Mouse (Mus musculus) left cerebral cortex, postnatal 4 days (tissue): ENCODE results near the gene Elmsan1. TPM values are rescaled to one million over a fixed set of nuclear protein-coding genes. Genes with fewer than 3 reads are reported as not detected.

ENCODE experiments used
- DNase-seq: peaks from one replicate; pipeline ENCODE4 v3.0.0-alpha.2; 2022
- intact Hi-C: fragments of 180-260 bp; cut with DNase I; formaldehyde crosslinking; loops from one replicate; pipeline ENCODE4 v1.15.1; 2025
- total RNA-seq, 2 experiments: library from RNA; stranded (reverse); gene quantifications; 2 replicates each; pipeline ENCODE4 v1.2.3; 2021

Gene Elmsan1
- total RNA-seq, 2 experiments from 2014 or later: 12.9 to 14.9 TPM

DNA sequence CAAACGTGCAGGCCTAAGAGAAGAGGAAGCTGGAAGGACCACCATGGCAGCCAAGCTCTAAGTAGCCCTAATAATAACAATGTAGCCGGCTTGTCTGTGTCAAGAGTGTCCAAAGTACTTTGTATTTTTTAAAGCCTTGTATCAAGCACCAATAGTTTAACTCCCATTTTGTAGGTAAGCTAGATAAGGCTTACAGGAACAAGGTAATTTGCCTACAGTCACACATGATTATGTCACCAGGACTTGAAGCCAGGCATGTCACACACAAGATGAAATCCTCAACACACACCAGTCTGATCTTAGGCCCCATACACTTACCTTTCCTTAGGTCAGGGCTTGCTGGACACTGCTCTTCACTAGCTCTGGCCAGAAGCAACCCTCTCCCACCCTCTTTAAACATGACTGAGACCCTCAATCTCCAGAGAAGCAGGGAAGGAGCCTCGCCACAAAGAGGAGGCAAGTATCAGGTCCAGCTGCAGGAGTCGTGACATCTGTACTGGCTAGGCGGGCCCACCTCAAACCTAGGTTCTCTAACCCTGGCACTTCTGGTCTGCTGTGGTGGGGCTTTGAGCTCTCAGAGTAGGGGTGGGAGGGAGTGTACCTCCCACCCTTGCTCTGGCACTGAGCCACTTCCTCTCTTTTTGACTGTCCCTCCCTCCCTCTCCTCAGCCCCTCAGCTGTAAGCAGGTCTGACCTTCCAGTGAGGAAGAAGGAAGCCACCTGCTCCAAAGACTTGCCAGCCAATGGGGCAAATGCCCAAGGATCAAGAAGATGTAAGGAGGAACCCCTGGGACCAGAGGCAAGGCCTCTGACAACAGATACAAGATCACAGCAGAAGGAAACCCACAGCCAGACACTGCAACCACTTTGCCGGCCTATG lies 41.6 kb downstream of the Elmsan1 start:
- DNase-seq: peak; percentile 46
- intact Hi-C loops: no loop called here

DNA sequence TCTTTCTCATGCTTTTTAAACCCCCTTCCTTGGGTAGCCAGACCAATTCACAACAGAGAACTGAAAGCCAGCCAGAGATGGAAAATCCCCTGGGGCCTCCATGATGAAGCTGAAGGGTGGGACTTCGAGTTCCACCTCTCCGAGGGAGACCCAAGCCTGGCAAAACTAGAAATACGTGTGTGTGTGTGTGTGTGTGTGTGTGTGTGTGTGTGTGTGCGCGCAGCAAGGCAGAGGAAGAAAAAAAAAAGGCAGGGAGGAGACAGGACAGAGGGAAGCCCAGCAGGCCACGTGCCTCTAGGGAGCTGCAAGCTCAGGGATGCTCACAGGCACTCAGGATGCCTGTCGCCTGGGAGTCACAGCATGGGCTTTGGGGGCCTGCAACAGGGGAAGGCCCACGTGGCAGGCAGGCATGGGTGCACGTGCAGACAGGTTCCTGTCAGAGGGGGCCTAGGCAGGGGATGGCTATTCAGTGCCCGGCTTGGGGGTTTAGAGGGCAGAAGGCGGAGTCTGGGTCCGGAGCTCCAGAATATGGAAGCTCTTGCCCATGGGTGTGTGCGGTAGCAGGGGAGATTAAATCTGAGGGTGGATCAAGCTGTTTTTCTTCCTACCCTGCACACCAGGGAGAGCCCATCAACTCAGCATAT lies 42.4 kb downstream of the Elmsan1 start:
- DNase-seq: no peak
- intact Hi-C loops: no loop called here

DNA sequence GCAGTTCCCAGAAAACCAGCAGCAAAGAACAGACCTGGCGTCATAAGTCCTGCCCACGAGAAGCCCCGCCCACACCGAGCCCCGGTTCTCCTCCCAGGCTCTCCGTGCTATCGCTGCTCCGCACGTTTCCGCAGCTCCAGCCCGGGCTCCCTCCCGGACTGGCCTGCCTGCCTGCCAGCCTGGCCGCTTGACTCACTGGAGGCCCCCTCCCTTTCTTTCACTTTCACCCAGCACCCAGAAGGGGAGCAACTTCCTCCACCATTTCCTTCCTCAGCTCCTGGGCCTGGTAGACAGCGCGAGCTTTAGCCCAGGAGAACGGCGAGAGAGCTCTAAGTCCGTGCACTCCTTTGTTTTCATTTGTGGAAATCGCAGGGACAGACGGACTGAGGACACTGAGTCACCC lies 43.0 kb downstream of the Elmsan1 start:
- DNase-seq: peak; percentile 69
- intact Hi-C loops: no loop called here

DNA sequence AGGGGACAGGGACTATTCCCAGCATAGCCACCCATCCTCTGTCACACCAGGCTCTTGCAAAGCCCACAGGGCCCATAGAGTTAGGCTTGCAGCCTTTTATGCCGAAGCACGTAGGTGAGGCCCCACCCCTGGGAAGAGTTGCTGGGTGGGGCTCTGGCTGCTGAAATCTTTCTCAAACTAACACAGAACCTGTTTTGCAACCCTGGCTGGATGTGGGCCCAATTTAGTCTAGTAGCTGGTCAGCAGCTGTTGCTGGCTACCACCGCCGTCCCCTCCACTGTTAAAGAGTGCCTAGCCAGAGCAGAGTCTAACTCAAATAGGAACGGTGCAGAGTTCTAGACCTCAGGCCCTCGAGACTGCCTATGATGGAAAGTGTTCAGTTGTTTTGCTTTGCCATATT lies 43.8 kb downstream of the Elmsan1 start:
- intact Hi-C loops: no loop called here
- no peak for DNase-seq

DNA sequence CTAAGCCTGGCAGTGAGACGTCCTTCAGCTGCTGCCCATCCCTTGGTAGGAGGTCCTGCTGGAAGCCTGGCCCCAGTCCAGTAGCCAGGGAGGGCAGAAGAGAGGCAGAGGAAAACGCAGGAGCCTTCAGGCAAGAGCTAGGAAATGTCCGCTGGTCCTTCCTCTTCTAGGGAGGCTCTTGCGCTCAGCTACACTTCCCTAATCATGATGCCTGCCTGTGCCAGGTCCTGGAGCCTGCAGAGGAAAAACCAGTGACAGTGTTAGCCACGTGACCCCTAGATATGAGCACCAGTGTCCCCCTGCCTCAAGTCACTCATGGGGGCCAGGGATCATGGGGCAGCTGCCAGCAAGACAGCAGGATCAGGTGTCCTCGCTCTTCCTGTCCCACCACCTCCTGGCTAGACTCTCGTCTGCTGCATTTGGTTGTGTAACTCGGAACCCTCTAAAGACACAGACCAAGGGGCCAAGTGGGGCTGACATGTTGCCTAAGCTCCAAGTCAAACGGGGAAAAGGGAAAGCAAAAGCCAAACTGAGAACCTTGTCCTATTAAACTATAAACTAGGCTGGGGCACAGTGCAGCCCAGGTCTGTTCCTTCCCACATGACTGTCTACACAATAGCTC lies 44.4 kb downstream of the Elmsan1 start:
- intact Hi-C loops: no loop called here
- peak; percentile 75 for DNase-seq

DNA sequence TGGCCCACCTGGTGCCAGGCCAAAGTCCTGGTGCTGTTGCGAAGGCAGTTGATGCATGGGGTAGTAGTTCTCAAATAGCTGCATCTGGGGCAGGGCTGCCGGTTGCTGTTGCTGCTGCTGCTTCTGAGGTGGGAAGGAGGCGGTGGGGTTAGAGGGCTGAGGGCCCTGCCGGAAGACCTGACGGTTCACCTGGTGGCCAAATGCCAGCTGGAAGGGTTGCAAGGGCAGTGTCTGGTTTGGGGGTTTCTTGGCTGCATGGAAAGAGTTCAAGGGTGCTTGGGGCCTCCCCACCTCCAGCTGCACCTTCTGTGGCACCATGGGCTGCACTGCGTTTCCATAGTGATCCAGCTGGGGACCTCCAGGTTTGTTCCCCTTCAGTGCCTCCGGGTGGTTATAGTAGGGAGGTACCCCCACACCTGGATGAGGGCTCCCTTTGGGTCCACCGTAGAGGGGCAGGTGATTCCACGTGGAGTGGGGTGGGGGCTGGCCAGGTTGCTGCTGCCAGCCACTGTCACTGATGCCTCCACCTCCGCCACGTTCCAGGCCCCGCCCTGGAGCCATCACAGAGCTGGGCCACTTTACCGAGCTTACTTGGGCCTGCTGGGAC lies 45.3 kb downstream of the Elmsan1 start:
- intact Hi-C loops: no loop called here
- DNase-seq: no peak

DNA sequence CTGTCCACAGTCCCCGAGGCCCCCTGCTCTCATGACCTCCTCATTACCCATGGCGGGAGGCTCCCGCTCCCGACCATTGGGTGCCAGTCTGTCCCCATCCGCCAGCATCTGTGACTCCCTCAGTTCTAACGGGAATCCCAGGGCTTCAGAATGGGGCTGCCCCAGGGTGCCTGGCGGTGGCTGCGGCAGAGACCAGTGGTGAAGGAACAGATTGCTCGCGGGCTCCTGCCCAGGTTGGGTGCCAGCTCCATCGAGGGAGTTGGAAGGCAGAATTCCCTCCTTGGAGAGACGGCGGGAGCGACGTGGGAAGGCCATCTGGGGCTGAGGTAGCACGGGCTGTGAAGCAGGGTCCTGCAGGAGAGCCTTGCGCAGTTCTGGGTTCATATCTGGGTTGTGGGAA lies 45.8 kb downstream of the Elmsan1 start:
- no peak for DNase-seq
- intact Hi-C loops: no loop called here

DNA sequence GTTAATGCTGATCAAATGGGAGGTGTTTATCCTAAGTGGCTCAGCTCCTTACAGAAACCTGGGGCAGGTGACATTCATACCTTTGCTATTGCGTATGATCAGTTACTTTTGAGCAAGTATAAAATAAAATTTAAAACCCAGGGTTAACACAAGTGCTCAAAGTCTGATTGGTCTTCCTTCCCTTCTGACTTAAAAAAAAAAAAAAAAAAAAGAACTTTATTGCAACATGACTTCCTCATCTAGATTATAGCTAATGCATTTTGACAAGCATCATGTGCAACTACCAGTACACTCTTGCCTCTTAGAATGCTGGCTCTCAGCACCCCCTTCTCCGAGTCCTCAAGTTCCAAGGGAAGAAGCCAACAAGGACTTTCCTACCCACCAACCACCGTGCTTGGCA lies 46.5 kb downstream of the Elmsan1 start:
- intact Hi-C loops: no loop called here
- no peak for DNase-seq

DNA sequence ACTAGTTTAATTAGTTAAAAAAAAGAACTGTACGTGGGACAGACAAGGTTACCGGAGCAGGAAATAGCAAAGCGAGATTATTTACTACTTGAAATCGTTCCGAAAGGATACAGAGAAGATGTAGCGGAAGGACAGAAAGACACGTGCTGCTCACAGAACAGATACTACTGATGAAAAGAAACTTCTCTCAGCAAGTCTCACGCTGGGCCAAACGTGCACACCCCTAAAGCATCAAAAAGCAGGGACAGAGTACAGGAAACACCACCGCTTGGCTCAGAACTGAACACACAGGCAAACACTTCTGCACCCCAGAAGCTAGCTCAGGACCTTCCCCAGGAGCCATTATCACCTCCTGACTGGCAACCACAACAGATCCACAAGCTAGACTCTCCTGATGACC lies 48.1 kb downstream of the Elmsan1 start:
- no peak for DNase-seq
- intact Hi-C loops: no loop called here

DNA sequence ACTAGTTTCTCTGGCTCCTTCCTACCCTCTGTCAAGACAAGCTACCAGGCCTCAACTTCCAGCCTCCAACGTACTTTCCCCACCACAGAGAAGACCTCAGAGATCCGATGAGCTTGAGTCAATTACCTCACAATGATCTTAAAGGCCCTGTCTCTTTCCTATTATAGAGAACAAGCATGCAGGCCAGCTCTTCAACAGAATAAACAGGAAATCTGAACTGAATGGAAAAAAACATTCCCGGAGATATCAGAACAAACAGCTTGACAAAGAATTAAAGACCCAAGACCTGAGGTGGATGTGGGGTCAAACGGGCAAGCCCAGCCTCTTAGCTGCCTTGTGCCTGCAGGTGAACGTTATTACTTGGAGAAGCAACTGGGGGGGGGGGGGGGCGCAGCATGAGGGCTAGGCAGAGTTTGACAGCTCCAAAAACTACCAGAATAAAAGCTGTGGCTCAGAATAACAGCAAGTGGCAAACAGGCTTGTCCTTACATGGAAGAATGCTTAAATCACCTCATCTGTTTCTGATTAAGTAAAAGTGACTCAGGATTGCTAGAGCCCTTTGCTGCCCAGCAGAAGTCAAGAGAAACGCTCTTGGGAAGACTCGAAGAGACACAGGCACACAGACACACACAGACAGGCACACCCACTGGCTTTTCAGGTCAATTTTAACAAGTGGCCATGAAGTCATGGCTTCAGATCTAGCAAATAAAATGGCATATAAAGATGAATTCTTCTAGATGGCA lies 52.9 kb downstream of the Elmsan1 start:
- DNase-seq: no peak
- intact Hi-C loops: no loop called here

DNA sequence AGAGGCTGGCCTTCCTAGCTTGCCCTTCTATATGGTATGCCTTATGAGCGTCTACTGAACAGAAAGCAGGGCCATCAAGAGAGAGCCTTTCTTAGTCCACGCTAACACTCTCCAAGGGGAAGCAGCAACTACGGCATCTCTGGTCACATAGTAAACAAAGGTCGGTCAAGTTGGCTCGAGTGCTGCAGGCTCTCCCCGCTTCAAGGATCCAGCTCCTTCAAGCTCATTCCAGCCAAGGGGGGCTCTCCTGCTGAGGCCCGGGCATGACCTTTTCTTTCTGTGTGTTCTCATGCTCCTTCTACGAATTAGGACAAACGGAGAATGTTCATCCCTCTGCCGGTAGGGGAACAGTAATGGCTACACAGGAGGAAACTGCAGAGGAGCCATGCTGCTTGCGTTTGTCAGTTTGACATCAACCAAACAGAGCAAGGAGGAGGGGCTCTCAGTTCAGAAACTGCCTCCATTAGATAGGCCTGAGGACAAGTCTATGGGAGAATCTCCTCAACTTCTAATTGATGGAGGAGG lies 55.0 kb downstream of the Elmsan1 start:
- intact Hi-C loops: no loop called here
- DNase-seq: no peak

DNA sequence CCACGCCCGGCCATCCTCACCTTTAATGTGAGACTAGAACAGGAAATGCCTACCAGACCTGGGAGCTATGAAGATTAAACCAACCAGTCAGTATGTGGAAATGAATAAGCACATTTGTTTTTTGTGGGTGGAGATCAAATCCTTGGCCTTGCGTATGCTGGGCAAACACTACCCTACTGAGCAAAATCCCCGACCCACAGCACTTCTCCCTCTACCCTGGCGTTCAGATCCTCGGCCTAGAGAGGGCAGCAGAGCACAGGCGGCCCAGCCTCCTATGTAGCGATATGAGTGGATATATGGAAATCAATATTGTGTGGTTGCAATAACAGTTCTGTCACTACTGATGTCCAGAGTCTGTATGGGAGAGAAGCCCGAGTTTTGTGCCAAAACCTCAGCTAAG lies 55.5 kb downstream of the Elmsan1 start:
- DNase-seq: peak; percentile 42

DNA sequence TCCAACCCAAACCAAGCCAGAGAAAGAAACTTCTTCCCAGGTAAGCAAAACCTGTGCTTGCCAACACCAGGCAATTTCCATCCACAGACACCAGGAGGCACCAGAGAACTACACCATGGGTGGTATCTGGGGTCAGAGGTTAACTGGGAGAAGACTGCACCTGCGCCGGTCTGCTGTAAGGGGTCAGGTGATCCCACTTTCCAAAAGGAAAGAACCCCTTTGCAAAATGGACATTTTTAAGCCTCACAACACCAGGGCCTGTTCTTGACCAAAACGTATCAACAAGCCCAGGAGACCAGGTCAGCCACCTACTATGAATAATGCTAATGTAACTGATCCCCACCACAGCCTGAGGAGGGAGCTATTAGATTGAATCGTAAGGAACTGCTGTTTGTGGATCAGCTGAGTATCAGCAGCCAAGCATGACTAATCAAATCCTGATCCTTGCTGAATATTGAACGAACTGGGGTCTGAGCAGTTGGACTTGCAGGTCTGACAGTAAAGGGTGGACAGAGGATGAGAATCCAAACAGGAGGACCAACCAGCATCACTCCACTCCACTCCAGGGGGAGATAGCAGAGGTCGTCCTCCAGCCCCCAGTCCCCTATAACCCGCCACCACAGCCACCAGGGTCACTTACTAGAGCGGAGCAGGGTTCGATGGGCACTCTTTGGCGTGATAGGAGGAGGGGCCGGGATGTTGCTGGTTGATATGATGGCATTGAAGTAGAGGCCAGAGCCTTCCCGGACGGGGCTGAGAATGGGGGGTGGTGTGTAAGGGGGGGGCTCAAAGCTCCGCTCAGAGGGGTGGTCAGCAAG lies 56.9 kb downstream of the Elmsan1 start:
- DNase-seq: no peak
- intact Hi-C loops: no loop called here

More for the DNA sequence above, 55.5 kb downstream of the Elmsan1 start:
- intact Hi-C loops: no loop called here

DNA sequence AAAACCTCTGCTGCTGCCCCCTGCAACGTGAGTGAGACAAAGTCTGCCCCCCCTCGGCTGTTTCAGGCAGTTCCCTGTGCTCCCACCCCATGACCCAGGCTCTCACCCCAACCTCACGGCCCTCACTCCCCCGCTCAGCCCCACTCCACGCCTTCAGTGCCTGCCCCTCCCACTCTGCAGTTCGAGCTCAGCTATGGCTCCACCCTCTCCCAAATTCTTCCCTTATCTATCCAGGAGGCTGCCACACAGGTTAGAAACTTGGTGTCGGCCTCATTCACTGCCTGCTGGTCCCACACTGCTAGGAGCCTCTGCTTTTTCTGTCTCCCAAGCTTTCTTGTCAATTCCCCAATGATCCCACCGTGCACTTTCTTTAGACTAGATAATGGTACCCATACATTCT lies 57.6 kb downstream of the Elmsan1 start:
- intact Hi-C loops: no loop called here
- DNase-seq: no peak

DNA sequence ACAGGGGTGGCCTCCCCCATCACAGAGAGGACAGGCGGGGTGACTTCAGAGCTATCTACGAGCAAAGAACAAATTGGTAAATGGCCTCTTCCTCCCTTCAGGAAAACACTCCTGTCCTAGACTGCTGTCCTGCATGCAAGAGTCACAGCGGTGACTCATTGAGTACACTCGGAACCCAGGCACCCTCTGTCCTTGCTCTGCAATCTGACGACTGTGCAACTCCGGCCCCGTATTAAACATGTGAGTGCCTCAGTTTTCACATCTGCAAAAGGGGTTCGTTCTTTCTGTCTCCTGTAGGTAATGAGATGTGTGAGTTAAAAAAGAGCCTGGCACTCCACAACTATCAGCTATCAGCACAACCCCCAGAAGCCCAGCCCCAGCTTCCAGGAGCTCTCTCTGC lies 58.2 kb downstream of the Elmsan1 start:
- no peak for DNase-seq
- intact Hi-C loops: no loop called here

DNA sequence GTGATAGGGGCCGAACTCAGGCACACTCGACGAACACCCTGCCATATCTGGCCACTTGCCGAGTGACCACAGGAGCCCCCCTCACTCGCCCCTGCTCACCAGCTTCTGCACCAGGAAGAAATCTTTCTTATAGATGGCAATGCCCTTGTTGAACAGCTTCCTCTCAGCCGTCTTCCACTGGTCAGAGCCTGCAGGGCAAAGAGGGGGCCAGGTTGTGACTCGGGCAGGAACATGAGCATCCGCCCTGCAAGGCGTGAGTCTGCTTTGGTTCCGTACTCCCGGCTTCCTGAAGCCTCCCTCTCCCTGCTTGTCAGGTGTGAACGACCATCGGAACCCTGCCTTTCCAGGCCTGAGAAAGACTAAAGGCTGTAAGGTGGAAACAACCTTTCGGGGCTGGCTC lies 60.5 kb downstream of the Elmsan1 start:
- intact Hi-C loops: no loop called here
- DNase-seq: no peak

DNA sequence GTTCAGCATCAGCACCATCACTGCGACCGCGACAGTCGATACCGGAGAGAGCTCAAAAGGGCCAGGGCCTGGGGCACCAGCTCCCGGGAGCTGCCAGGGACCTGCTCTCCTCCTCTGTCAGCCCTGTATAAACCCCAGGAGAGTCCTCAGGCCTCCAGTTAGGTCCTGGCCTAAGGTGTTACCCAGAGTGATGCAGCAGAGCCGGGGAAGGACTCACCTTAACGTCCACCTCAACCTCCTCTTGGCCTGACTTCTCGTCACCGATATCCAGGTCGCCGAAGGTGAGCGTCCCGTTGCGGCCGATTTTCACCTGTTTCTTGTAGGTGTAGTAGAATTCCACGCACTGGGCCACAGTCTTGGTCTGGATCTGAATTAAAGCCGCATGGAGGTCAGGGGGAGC lies 62.5 kb downstream of the Elmsan1 start:
- intact Hi-C loops: no loop called here
- no peak for DNase-seq

DNA sequence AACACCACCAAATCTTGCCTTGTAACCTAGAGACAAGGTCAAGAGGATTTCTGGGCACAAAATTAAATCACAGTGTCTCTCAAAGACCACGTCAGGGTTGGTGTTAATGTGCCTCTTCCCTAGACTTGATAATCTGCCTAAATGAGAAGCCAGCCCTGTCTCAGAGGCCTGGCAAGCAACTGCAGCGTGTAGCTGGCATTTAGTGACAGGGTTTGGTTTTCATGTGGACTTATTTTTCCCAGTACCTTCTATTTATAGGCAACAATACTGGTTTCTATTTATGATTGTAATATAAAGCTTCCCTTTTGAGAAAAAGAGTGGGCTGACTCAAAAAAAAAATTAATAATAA lies 63.2 kb downstream of the Elmsan1 start:
- no peak for DNase-seq
- intact Hi-C loops: no loop called here

DNA sequence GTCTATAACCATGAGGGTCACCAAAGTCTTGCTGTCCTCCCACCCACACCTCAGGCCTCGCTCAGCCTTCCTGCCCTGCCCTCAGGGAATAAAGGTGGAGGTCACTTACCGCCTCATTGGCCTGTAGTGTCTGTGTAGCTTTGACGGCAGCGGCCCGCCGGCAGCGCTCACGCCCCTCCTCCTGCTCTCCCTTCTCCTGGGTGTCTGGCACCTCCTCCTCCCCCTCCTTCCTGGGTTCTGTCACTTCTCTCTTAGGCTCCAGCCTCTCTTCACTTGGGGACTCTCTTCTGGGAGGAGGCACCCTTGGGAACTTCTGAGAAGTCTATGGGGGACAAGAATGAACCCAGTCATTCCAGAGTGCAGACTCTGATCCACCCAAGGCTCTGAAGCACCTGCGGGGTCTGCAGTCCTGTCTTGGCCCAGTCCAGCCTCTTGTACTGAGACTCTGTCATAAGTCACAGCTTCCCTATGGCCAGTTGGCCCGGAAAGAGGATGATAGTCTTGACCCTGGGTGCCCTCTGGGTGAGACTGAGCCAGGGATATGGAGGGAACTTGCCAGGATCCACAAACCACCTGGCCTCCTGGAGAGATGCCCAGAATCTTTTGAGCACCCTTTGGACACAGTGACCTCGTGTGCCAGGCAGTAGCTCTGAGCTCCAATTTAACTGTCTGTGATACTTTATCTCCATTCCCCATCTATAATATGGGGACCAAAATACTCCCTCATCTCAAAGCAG lies 63.7 kb downstream of the Elmsan1 start:
- intact Hi-C loops: no loop called here
- DNase-seq: peak; percentile 71
